Comparison of ENCODE assay signal across 15 mouse cellular contexts in genomic region chr5:100083953-100084562, GRCm38 (mm10). TPM values are rescaled to one million over a fixed set of nuclear protein-coding genes. Genes with fewer than 3 reads are reported as not detected.
DNase-seq lines count a peak whose midpoint lies in the region; ATAC-seq and TF ChIP-seq lines count a peak whose summit lies in the region.
"Had no signal": no experiment of that assay in that cellular context is flagged by ENCODE, and none has a peak within 500 bp of the region (broad histone marks: within the 10 kb centered on the region; RNA-seq: fewer than 3 reads in every experiment).

No protein-coding gene starts in this region.

- no peak overlapping the region for H3K9ac ChIP-seq in forebrain, embryonic 13.5 days
- no peak overlapping the region for H3K9ac ChIP-seq in forebrain, embryonic 12.5 days
- H3K9ac ChIP-seq in kidney, postnatal 0 days (ENCODE audit: low read depth, low read length) = no peak overlapping the region
- no peak overlapping the region; the same call in 1 of the 2 replicates for H3K9ac ChIP-seq in kidney, embryonic 16.5 days (replicated peaks; ENCODE audit: low read length)
- no peak overlapping the region for H3K9ac ChIP-seq in neural tube, embryonic 13.5 days
- no peak overlapping the region for H3K9ac ChIP-seq in kidney, embryonic 14.5 days (ENCODE audit: low read depth, low read length)

- TF ChIP-seq CTCF in kidney, postnatal 0 days (IDR thresholded peaks at IDR 0.05; ENCODE audit: low read depth) = no peak

- no peaks in the 10 kb centered on the region for H3K27me3 ChIP-seq in forebrain, embryonic 13.5 days
- peaks cover 4% of the 10 kb centered on the region; the same call in 1 of the 2 replicates for H3K27me3 ChIP-seq in forebrain, embryonic 12.5 days
- H3K27me3 ChIP-seq in kidney, postnatal 0 days (ENCODE audit: insufficient read depth, low read length) = no peaks in the 10 kb centered on the region
- H3K27me3 ChIP-seq in kidney, embryonic 16.5 days (ENCODE audit: insufficient read depth, low read length) = no peaks in the 10 kb centered on the region; the same call in 1 of the 2 replicates
- H3K27me3 ChIP-seq in neural tube, embryonic 13.5 days = no peaks in the 10 kb centered on the region
- H3K27me3 ChIP-seq in kidney, embryonic 14.5 days (ENCODE audit: control insufficient read depth, insufficient read depth, low read length) = no peaks in the 10 kb centered on the region

- peak; percentile 42 for DNase-seq in kidney, postnatal 0 days (ENCODE audit: low spot score)
- no peak for DNase-seq in neural tube, embryonic 10.5 days (ENCODE audit: extremely low spot score, low spot score)
- DNase-seq in adrenal gland, adult 8-10 months = no peak
- DNase-seq: cerebellum, postnatal 25 days; gastrocnemius, postnatal 36 days; heart, postnatal 14 days; right cerebral cortex, adult 18-20 months had no signal

- H3K4me1 ChIP-seq in forebrain, embryonic 13.5 days = peaks cover 40% of the 10 kb centered on the region
- H3K4me1 ChIP-seq in forebrain, embryonic 12.5 days = peaks cover 21% of the 10 kb centered on the region; the same call in 1 of the 2 replicates
- no peaks in the 10 kb centered on the region for H3K4me1 ChIP-seq in kidney, postnatal 0 days (replicated peaks; ENCODE audit: insufficient read depth, low read length)
- H3K4me1 ChIP-seq in kidney, embryonic 16.5 days (ENCODE audit: insufficient read depth, low read length) = peaks cover 23% of the 10 kb centered on the region
- peaks cover 33% of the 10 kb centered on the region for H3K4me1 ChIP-seq in neural tube, embryonic 13.5 days (replicated peaks)
- peaks cover 15% of the 10 kb centered on the region for H3K4me1 ChIP-seq in kidney, embryonic 14.5 days (ENCODE audit: control insufficient read depth, insufficient read depth, low read length)

- H3K4me3 ChIP-seq in forebrain, embryonic 13.5 days = no peak overlapping the region
- H3K4me3 ChIP-seq in forebrain, embryonic 12.5 days (replicated peaks) = no peak overlapping the region
- H3K4me3 ChIP-seq in kidney, postnatal 0 days (replicated peaks; ENCODE audit: low read depth, low read length) = no peak overlapping the region
- no peak overlapping the region for H3K4me3 ChIP-seq in kidney, embryonic 16.5 days (ENCODE audit: low read length)
- no peak overlapping the region for H3K4me3 ChIP-seq in neural tube, embryonic 13.5 days
- no peak overlapping the region for H3K4me3 ChIP-seq in kidney, embryonic 14.5 days (ENCODE audit: low read length)
- H3K4me3 ChIP-seq: erythroblast, embryonic 14.5 days had no signal

- peaks cover 3% of the 10 kb centered on the region; the same call in 1 of the 2 replicates for H3K9me3 ChIP-seq in forebrain, embryonic 13.5 days (replicated peaks)
- H3K9me3 ChIP-seq in forebrain, embryonic 12.5 days = no peaks in the 10 kb centered on the region
- H3K9me3 ChIP-seq in kidney, postnatal 0 days (replicated peaks; ENCODE audit: low read length) = no peaks in the 10 kb centered on the region
- no peaks in the 10 kb centered on the region for H3K9me3 ChIP-seq in kidney, embryonic 16.5 days (ENCODE audit: low read length)
- no peaks in the 10 kb centered on the region for H3K9me3 ChIP-seq in neural tube, embryonic 13.5 days
- H3K9me3 ChIP-seq in kidney, embryonic 14.5 days (ENCODE audit: control insufficient read depth, low read length) = no peaks in the 10 kb centered on the region
- H3K9me3 ChIP-seq: G1E had no signal

- WGBS in forebrain, embryonic 13.5 days = 53% methylated on average over 12 of the region's 12 CpGs
- WGBS in forebrain, embryonic 12.5 days = 62% methylated on average over 12 of the region's 12 CpGs
- 42% methylated on average over 12 of the region's 12 CpGs for WGBS in kidney, postnatal 0 days
- 51% methylated on average over 12 of the region's 12 CpGs for WGBS in kidney, embryonic 16.5 days
- WGBS in neural tube, embryonic 13.5 days = 57% methylated on average over 12 of the region's 12 CpGs
- WGBS in kidney, embryonic 14.5 days = 56% methylated on average over 12 of the region's 12 CpGs

- no peak overlapping the region for H3K4me2 ChIP-seq in forebrain, embryonic 13.5 days
- H3K4me2 ChIP-seq in forebrain, embryonic 12.5 days = no peak overlapping the region
- H3K4me2 ChIP-seq in kidney, postnatal 0 days (ENCODE audit: low read length) = no peak overlapping the region
- H3K4me2 ChIP-seq in kidney, embryonic 16.5 days (replicated peaks; ENCODE audit: low read depth, low read length) = no peak overlapping the region; the same call in 1 of the 2 replicates
- H3K4me2 ChIP-seq in neural tube, embryonic 13.5 days = no peak overlapping the region
- no peak overlapping the region for H3K4me2 ChIP-seq in kidney, embryonic 14.5 days (replicated peaks; ENCODE audit: low read depth, low read length)

- no peaks in the 10 kb centered on the region for H3K36me3 ChIP-seq in forebrain, embryonic 13.5 days (ENCODE audit: poor library complexity, severe bottlenecking)
- no peaks in the 10 kb centered on the region for H3K36me3 ChIP-seq in forebrain, embryonic 12.5 days (replicated peaks)
- no peaks in the 10 kb centered on the region for H3K36me3 ChIP-seq in kidney, postnatal 0 days (ENCODE audit: insufficient read depth, low read length)
- peaks cover 10% of the 10 kb centered on the region; the same call in 1 of the 2 replicates for H3K36me3 ChIP-seq in kidney, embryonic 16.5 days (ENCODE audit: insufficient read depth, low read length)
- no peaks in the 10 kb centered on the region for H3K36me3 ChIP-seq in neural tube, embryonic 13.5 days
- H3K36me3 ChIP-seq in kidney, embryonic 14.5 days (ENCODE audit: control insufficient read depth, insufficient read depth, low read length) = no peaks in the 10 kb centered on the region
- H3K36me3 ChIP-seq: G1E had no signal

- H3K27ac ChIP-seq in forebrain, embryonic 13.5 days = peak overlapping the region; percentile 63
- H3K27ac ChIP-seq in forebrain, embryonic 12.5 days = no peak overlapping the region
- H3K27ac ChIP-seq in kidney, postnatal 0 days = no peak overlapping the region
- no peak overlapping the region for H3K27ac ChIP-seq in kidney, embryonic 16.5 days (ENCODE audit: low read length)
- 0 out of 2 replicates have a peak overlapping the region, but pooled peaks have one; percentile 15 for H3K27ac ChIP-seq in neural tube, embryonic 13.5 days (replicated peaks)
- no peak overlapping the region for H3K27ac ChIP-seq in kidney, embryonic 14.5 days (ENCODE audit: low read depth, low read length)
- H3K27ac ChIP-seq: macrophage had no signal

- ATAC-seq in forebrain, embryonic 13.5 days = no peak
- no peak for ATAC-seq in forebrain, embryonic 12.5 days (ENCODE audit: low FRiP score)
- ATAC-seq in kidney, postnatal 0 days (replicated peaks; ENCODE audit: low FRiP score, low read depth) = no peak
- no peak for ATAC-seq in kidney, embryonic 16.5 days (ENCODE audit: low FRiP score, low TSS enrichment)
- ATAC-seq in neural tube, embryonic 13.5 days (ENCODE audit: low read depth) = no peak
- no peak for ATAC-seq in kidney, embryonic 14.5 days (ENCODE audit: low FRiP score, low TSS enrichment)

RNA-seq across cellular contexts. Expression of gene Enoph1, which starts 44.3 kb away (rescaled TPM):
- polyA plus RNA-seq in forebrain, embryonic 13.5 days (2015; fragmentation: Nextera tagmentation; extraction: Ambion mirVana) = 47.8 and 49.2 TPM in 2 replicates
- 43.8 and 45.0 TPM in 2 replicates for polyA plus RNA-seq in forebrain, embryonic 12.5 days (2016; fragmentation: Nextera tagmentation; extraction: Ambion mirVana)
- 31.5 and 36.1 TPM in 2 replicates for polyA plus RNA-seq in kidney, postnatal 0 days (2015; fragmentation: Nextera tagmentation; extraction: Ambion mirVana)
- polyA plus RNA-seq in kidney, embryonic 16.5 days (2015; fragmentation: Nextera tagmentation; extraction: Ambion mirVana) = 47.7 and 52.1 TPM in 2 replicates
- polyA plus RNA-seq in neural tube, embryonic 13.5 days (2015; fragmentation: Nextera tagmentation; extraction: Ambion mirVana) = 38.9 and 42.9 TPM in 2 replicates
- total RNA-seq in adrenal gland, adult 8-10 months (2022) = 10 to 100 TPM; 38.5 to 54.6 (median 41.4) TPM
- 42.6 and 51.8 TPM in 2 replicates for polyA plus RNA-seq in kidney, embryonic 14.5 days (2014; fragmentation: Nextera tagmentation; extraction: Ambion mirVana)

RNA-seq across cellular contexts. Expression of gene Hnrnpdl, which starts 44.6 kb away (rescaled TPM):
- polyA plus RNA-seq in forebrain, embryonic 13.5 days (2015; fragmentation: Nextera tagmentation; extraction: Ambion mirVana) = 260 and 282 TPM in 2 replicates
- polyA plus RNA-seq in forebrain, embryonic 12.5 days (2016; fragmentation: Nextera tagmentation; extraction: Ambion mirVana) = 284 and 293 TPM in 2 replicates
- 118 and 121 TPM in 2 replicates for polyA plus RNA-seq in kidney, postnatal 0 days (2015; fragmentation: Nextera tagmentation; extraction: Ambion mirVana)
- polyA plus RNA-seq in kidney, embryonic 16.5 days (2015; fragmentation: Nextera tagmentation; extraction: Ambion mirVana) = 153 and 162 TPM in 2 replicates
- polyA plus RNA-seq in neural tube, embryonic 13.5 days (2015; fragmentation: Nextera tagmentation; extraction: Ambion mirVana) = 211 and 214 TPM in 2 replicates
- 100 to 1,000 TPM in 3 of 4 experiments, 10 to 100 TPM in 1; 73.6 to 207 (median 150) TPM for total RNA-seq in adrenal gland, adult 8-10 months (2022)
- polyA plus RNA-seq in kidney, embryonic 14.5 days (2014; fragmentation: Nextera tagmentation; extraction: Ambion mirVana) = 205 and 217 TPM in 2 replicates

Comparison
In these comparisons a context has a peak if more than half of its experiments do, and no peak if none do; other contexts are left out.
1. H3K27ac ChIP-seq: peak in forebrain, embryonic 13.5 days (single experiment) and neural tube, embryonic 13.5 days (single experiment); none in forebrain, embryonic 12.5 days (single experiment), kidney, postnatal 0 days (single experiment), kidney, embryonic 16.5 days (single experiment) and kidney, embryonic 14.5 days (single experiment).